Mouse (Mus musculus) MEL (cell line): Measurements from ENCODE around the gene Amz1. TPM values are rescaled to one million over a fixed set of nuclear protein-coding genes. Genes with fewer than 3 reads are reported as not detected.

Experiments used
- DNase-seq: peaks from one replicate; pipeline ENCODE4 v3.0.0; 2011; ENCODE audit warnings: low read depth, low spot score
- H3K27ac ChIP-seq: 2 replicates; pipeline ENCODE4 v1.5.1; 2012; ENCODE audit warnings: low read depth, mild to moderate bottlenecking, control low read depth, low read length, moderate library complexity; ENCODE audit not compliant: control insufficient read depth
- H3K27me3 ChIP-seq, 2 experiments: fragments of 150-350 bp in 1 of 2; sonication (generic) in 1 of 2; 2 replicates each; pipeline ENCODE4 v1.6.1; 2012; ENCODE audit warnings: low read length in 2 of 2, mild to moderate bottlenecking in 2 of 2, improper control_type of control experiment in 1 of 2, moderate library complexity in 1 of 2; ENCODE audit not compliant: insufficient read depth in 2 of 2, control insufficient read depth in 1 of 2
- H3K36me3 ChIP-seq, 2 experiments: 2 replicates each; pipeline ENCODE4 v1.6.1; 2012 to 2014; ENCODE audit warnings: low read length in 2 of 2, improper control_type of control experiment in 1 of 2, inconsistent platforms in 1 of 2, mild to moderate bottlenecking in 1 of 2; ENCODE audit not compliant: insufficient read depth in 2 of 2, control insufficient read depth in 1 of 2
- H3K4me1 ChIP-seq, 2 experiments: fragments of 150-350 bp in 1 of 2; sonication (generic) in 1 of 2; 2 replicates each; pipeline ENCODE4 v1.6.1; 2012; ENCODE audit warnings: low read length in 2 of 2, improper control_type of control experiment in 1 of 2, mild to moderate bottlenecking in 1 of 2; ENCODE audit not compliant: insufficient read depth in 2 of 2, control insufficient read depth in 1 of 2
- H3K4me3 ChIP-seq, 2 experiments: fragments of 150-350 bp in 1 of 2; sonication (generic) in 1 of 2; 2 replicates each; pipeline ENCODE4 v1.5.1; 2012; ENCODE audit warnings: low read depth in 2 of 2, low read length in 2 of 2, mild to moderate bottlenecking in 2 of 2, moderate library complexity in 2 of 2, control low read depth in 1 of 2, improper control_type of control experiment in 1 of 2; ENCODE audit not compliant: control insufficient read depth in 1 of 2, insufficient read depth in 1 of 2
- H3K79me2 ChIP-seq: 2 replicates; pipeline ENCODE4 v1.6.1; 2012; ENCODE audit warnings: mild to moderate bottlenecking, low read length, moderate library complexity; ENCODE audit not compliant: control insufficient read depth, poor library complexity, insufficient read depth
- H3K9ac ChIP-seq: 2 replicates; pipeline ENCODE4 v1.6.1; 2012; ENCODE audit warnings: low read depth, mild to moderate bottlenecking, control low read depth, low read length, moderate library complexity; ENCODE audit not compliant: control insufficient read depth, poor library complexity, severe bottlenecking
- H3K9me3 ChIP-seq: fragments of 150-350 bp; sonication (generic); replicated peaks from 2 replicates; pipeline ENCODE4 v1.6.1; 2012; ENCODE audit warnings: mild to moderate bottlenecking, low read length, improper control_type of control experiment, moderate library complexity; ENCODE audit not compliant: insufficient read depth
- BHLHE40 ChIP-seq: IDR thresholded peaks from 2 replicates; pipeline ENCODE4 v1.6.1; 2012; ENCODE audit warnings: low read depth, mild to moderate bottlenecking, inconsistent platforms, low read length, improper control_type of control experiment, borderline replicate concordance
- CHD2 ChIP-seq: IDR thresholded peaks from 2 replicates; pipeline ENCODE4 v1.6.1; 2011; ENCODE audit warnings: low read length, improper control_type of control experiment
- CTCF ChIP-seq, 3 experiments: IDR thresholded peaks in 2 of 3; conservative IDR thresholded peaks in 1 of 3; 2 replicates each; pipeline ENCODE4 v1.5.1; 2011 to 2012; ENCODE audit warnings: low read length in 3 of 3, low read depth in 2 of 3, mild to moderate bottlenecking in 2 of 3, improper control_type of control experiment in 1 of 3, inconsistent platforms in 1 of 3, mixed read lengths in 1 of 3, moderate library complexity in 1 of 3; ENCODE audit not compliant: control insufficient read depth in 1 of 3, insufficient read depth in 1 of 3, poor library complexity in 1 of 3, severe bottlenecking in 1 of 3
- ELF1 ChIP-seq: IDR thresholded peaks from 2 replicates; pipeline ENCODE4 v1.6.1; 2014; ENCODE audit warnings: low read depth, mild to moderate bottlenecking, inconsistent platforms, low read length, improper control_type of control experiment, moderate library complexity
- EP300 ChIP-seq, 2 experiments: IDR thresholded peaks; 2 replicates each; pipeline ENCODE4 v1.6.1; 2011; ENCODE audit warnings: improper control_type of control experiment in 2 of 2, low read length in 2 of 2, low read depth in 1 of 2, mild to moderate bottlenecking in 1 of 2
- GABPA ChIP-seq: IDR thresholded peaks from 2 replicates; pipeline ENCODE4 v1.6.1; 2012; ENCODE audit warnings: low read depth, mild to moderate bottlenecking, inconsistent platforms, low read length, improper control_type of control experiment, moderate library complexity
- GATA1 ChIP-seq: IDR thresholded peaks from 2 replicates; pipeline ENCODE4 v1.6.1; 2011; ENCODE audit warnings: low read depth, low read length, improper control_type of control experiment
- HCFC1 ChIP-seq: IDR thresholded peaks from 2 replicates; pipeline ENCODE4 v1.6.1; 2012; ENCODE audit warnings: low read depth, mild to moderate bottlenecking, inconsistent platforms, low read length, improper control_type of control experiment, moderate library complexity
- KAT2A ChIP-seq: conservative IDR thresholded peaks from 2 replicates; pipeline ENCODE4 v1.6.1; 2012; ENCODE audit warnings: low read depth, low read length, improper control_type of control experiment, inconsistent platforms
- MAX ChIP-seq: IDR thresholded peaks from 2 replicates; pipeline ENCODE4 v1.6.1; 2011; ENCODE audit warnings: low read length, improper control_type of control experiment
- MXI1 ChIP-seq: IDR thresholded peaks from 2 replicates; pipeline ENCODE4 v1.6.1; 2011; ENCODE audit warnings: mild to moderate bottlenecking, low read depth, low read length, improper control_type of control experiment
- MYB ChIP-seq: IDR thresholded peaks from 2 replicates; pipeline ENCODE4 v1.6.1; 2011; ENCODE audit warnings: mild to moderate bottlenecking, low read depth, low read length, improper control_type of control experiment
- MYC ChIP-seq: IDR thresholded peaks from 2 replicates; pipeline ENCODE4 v1.6.1; 2011; ENCODE audit warnings: low read depth, mild to moderate bottlenecking, low read length, improper control_type of control experiment, moderate library complexity
- NRF1 ChIP-seq: IDR thresholded peaks from 2 replicates; pipeline ENCODE4 v1.6.1; 2014; ENCODE audit warnings: low read depth, mild to moderate bottlenecking, inconsistent platforms, low read length, improper control_type of control experiment, moderate library complexity; ENCODE audit not compliant: poor library complexity, insufficient read depth, severe bottlenecking
- POLR2A ChIP-seq, 2 experiments: IDR thresholded peaks; 2 replicates each; pipeline ENCODE4 v1.6.1; 2011 to 2012; ENCODE audit warnings: low read length in 2 of 2, mild to moderate bottlenecking in 2 of 2, control low read depth in 1 of 2, improper control_type of control experiment in 1 of 2, low read depth in 1 of 2, moderate library complexity in 1 of 2; ENCODE audit not compliant: control insufficient read depth in 1 of 2, insufficient read depth in 1 of 2, poor library complexity in 1 of 2
- POLR2AphosphoS5 ChIP-seq: IDR thresholded peaks from 2 replicates; pipeline ENCODE4 v1.6.1; 2012; ENCODE audit warnings: low read depth, borderline replicate concordance, mild to moderate bottlenecking, inconsistent platforms, low read length, moderate library complexity, mixed read lengths
- RAD21 ChIP-seq: IDR thresholded peaks from 2 replicates; pipeline ENCODE4 v1.6.1; 2011; ENCODE audit warnings: mild to moderate bottlenecking, low read depth, low read length, improper control_type of control experiment
- RCOR1 ChIP-seq: IDR thresholded peaks from 2 replicates; pipeline ENCODE4 v1.6.1; 2012; ENCODE audit warnings: low read depth, mild to moderate bottlenecking, inconsistent platforms, low read length, improper control_type of control experiment
- SMC3 ChIP-seq: IDR thresholded peaks from 2 replicates; pipeline ENCODE4 v1.6.1; 2011; ENCODE audit warnings: low read depth, low read length, improper control_type of control experiment
- TAL1 ChIP-seq: IDR thresholded peaks from 2 replicates; pipeline ENCODE4 v1.6.1; 2012; ENCODE audit warnings: mild to moderate bottlenecking, inconsistent platforms, low read length, moderate library complexity, mixed read lengths
- UBTF ChIP-seq: IDR thresholded peaks from 2 replicates; pipeline ENCODE4 v1.6.1; 2012; ENCODE audit warnings: low read depth, mild to moderate bottlenecking, inconsistent platforms, low read length, improper control_type of control experiment, moderate library complexity, borderline replicate concordance; ENCODE audit not compliant: insufficient read depth
- USF1 ChIP-seq: IDR thresholded peaks from 2 replicates; pipeline ENCODE4 v1.6.1; 2014; ENCODE audit warnings: low read depth, mild to moderate bottlenecking, inconsistent platforms, low read length, improper control_type of control experiment, moderate library complexity
- ZC3H11A ChIP-seq: IDR thresholded peaks from 2 replicates; pipeline ENCODE4 v1.6.1; 2012; ENCODE audit warnings: low read depth, mild to moderate bottlenecking, inconsistent platforms, low read length, improper control_type of control experiment
- ZNF384 ChIP-seq: IDR thresholded peaks from 2 replicates; pipeline ENCODE4 v1.6.1; 2012; ENCODE audit warnings: low read depth, mild to moderate bottlenecking, inconsistent platforms, low read length, improper control_type of control experiment
- polyA plus RNA-seq, 2 experiments: library from polyadenylated mRNA; stranded (reverse) in 1 of 2; unstranded in 1 of 2; fragments of >175 nt in 1 of 2; fragments of >200 nt in 1 of 2; gene quantifications; 2 replicates each; pipeline versions ENCODE4 v1.2.1 to v1.2.4; 2012; ENCODE audit warnings: low replicate concordance in 2 of 2, low read depth in 1 of 2; ENCODE audit not compliant: insufficient read length in 2 of 2, insufficient read depth in 1 of 2, missing spikeins in 1 of 2
- total RNA-seq: library from RNA; depleted of rRNA; stranded (reverse); fragments of 300-350 nt; gene quantifications from 2 replicates; pipeline ENCODE4 v1.2.3, GENCODE M21; 2012

The Amz1 gene
- total and polyA plus RNA-seq, 3 experiments = 0.68 to 1.7 TPM; not detected in 1

DNA sequence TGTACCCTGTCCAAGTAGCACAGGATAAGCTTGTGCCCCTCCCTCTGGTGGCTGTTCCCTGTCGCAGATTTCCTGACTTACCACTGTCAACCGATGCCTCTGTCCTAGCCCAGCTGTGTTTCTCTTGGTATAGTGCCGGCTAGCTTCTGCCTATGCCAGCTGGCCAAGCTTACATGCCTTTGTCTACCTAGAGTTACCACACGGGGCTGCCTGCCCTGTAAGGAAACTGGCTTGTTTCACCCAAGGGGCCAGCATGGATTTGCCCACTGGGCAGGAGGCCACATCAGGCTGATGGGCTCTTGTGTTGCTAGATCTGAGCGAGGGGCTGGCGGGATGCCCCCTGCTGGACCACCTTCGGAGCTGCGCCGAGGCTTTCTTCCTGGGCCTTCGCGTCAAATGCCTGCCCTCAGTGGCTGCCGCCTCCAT is 19.8 kb downstream of the Amz1 start:
- peak; percentile 15 to 59 (median 40); a peak in 5 of 6 replicates for TF ChIP-seq CTCF (IDR thresholded peaks at IDR 0.05 in 2 of 3, conservative IDR thresholded peaks at IDR 0.05 in 1 of 3; ENCODE audit: control insufficient read depth in 1 of 3, insufficient read depth in 1 of 3, low read depth in 2 of 3, low read length in 3 of 3, poor library complexity in 1 of 3, severe bottlenecking in 1 of 3)
- no peak for TF ChIP-seq UBTF
- peak; percentile 35; the same call in 1 of the 2 replicates for TF ChIP-seq SMC3
- peak; percentile 25 for DNase-seq

DNA sequence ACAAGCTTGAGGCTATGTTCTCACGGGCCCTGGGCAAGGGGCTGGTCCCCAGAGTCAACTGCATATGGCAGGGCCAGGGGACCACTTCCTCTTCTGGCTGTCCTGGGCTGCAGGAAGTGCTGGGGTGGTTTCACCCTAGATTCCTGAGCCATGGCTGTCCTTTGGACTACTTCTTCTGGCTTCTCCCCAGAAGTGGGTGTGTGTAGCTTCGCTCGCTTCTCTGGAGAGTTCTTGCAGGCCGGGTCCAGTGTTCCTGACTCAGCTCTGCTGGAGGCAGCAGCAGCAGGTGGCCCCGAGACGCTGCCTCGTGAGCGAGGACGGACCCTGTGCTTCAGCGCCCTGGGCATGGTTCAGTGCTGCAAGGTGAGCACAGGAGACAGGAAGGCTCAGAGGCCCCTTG is 24.5 kb downstream of the Amz1 start:
- H3K4me3 ChIP-seq = no peak overlapping the region
- H3K79me2 ChIP-seq = no peaks in the 10 kb centered on the region
- no peaks in the 10 kb centered on the region for H3K27me3 ChIP-seq
- no peak overlapping the region for H3K9ac ChIP-seq
- H3K9me3 ChIP-seq = no peaks in the 10 kb centered on the region
- TF ChIP-seq USF1 = no peak
- no peak for TF ChIP-seq BHLHE40
- TF ChIP-seq GABPA = no peak
- TF ChIP-seq ELF1 = no peak
- no peak for TF ChIP-seq MAX
- no peak for TF ChIP-seq RCOR1
- no peak for TF ChIP-seq RAD21
- no peak for TF ChIP-seq GATA1
- DNase-seq = peak; percentile 35
- H3K4me1 ChIP-seq = peaks cover 0 to 14% of the 10 kb centered on the region in 2 experiments; a peak in 2 of 4 replicates
- H3K36me3 ChIP-seq = peaks cover 0 to 3% of the 10 kb centered on the region in 2 experiments; a peak in 1 of 4 replicates
- no peak overlapping the region for H3K27ac ChIP-seq

More for the DNA sequence above, 19.8 kb downstream of the Amz1 start:
- Histone ChIP-seq H3K9ac (no peak overlapping the region), H3K27ac (no peak overlapping the region), H3K27me3 (no peaks in the 10 kb centered on the region), H3K79me2 (no peaks in the 10 kb centered on the region), H3K9me3 (no peaks in the 10 kb centered on the region), H3K4me3 (no peak overlapping the region), H3K36me3 (no peaks in the 10 kb centered on the region), H3K4me1 (peaks cover 0 to 4% of the 10 kb centered on the region in 2 experiments; a peak in 2 of 4 replicates)

DNA sequence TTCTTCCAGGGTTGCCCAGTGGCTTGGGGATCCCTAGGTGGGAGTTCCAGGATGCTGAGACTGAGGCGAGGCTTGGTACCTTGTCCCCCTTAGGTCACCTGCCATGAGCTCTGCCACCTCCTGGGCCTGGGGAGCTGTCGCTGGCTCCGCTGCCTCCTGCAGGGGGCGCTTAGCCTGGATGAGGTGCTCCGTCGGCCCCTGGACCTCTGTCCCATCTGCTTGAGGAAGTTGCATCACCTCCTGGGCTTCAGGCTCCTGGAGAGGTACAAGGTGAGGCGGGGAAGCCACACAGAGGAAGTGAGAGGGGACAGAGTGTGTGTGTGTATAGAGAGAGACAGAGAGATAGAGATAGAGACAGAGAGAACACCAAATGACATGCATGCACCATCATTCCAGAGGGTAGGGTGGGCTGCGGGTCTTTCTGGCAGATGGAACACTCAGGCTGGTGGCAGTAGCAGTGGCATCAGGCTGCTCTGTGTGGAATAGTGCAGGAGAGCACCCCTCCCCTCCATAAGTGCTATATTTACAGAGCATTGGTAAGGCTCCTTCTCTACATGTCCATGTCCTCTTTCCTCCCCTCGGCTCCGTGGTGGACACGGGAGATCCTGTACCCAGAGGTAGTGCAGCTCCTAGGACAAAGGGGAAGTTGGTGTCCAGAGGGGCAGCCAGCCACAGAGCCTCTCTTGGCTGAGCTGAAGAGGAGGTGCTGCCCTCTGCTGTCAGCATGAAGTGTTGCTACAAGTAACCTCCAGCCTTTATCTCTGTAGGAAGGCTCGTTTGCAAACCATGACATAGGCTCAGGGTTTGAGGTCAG is 25.3 kb downstream of the Amz1 start:
- Histone ChIP-seq H3K27me3 (no peaks in the 10 kb centered on the region), H3K27ac (peak overlapping the region; percentile 75), H3K4me1 (peaks cover 0 to 14% of the 10 kb centered on the region in 2 experiments; a peak in 2 of 4 replicates), H3K79me2 (no peaks in the 10 kb centered on the region), H3K9me3 (no peaks in the 10 kb centered on the region), H3K36me3 (peaks cover 0 to 3% of the 10 kb centered on the region in 2 experiments; a peak in 1 of 4 replicates), H3K9ac (peak overlapping the region; percentile 79), H3K4me3 (peak overlapping the region; percentile 63 to 69)
- peak; percentile 92 for DNase-seq
- TF ChIP-seq RAD21 (peak; percentile 58), TAL1 (no peak), CHD2 (no peak), KAT2A (no peak; the same call in 1 of the 2 replicates), HCFC1 (peak; percentile 77), POLR2A (IDR thresholded peaks at IDR 0.05; ENCODE audit: control insufficient read depth in 1 of 2, insufficient read depth in 1 of 2, low read depth in 1 of 2, low read length in 2 of 2, poor library complexity in 1 of 2) (peak in 1 of 2 experiments; percentile 54; a peak in 1 of 4 replicates), MYC (0 out of 2 replicates have a peak, but pooled peaks have one; percentile 30), UBTF (no peak), ZNF384 (no peak), MYB (no peak), GABPA (no peak; the same call in 1 of the 2 replicates), ZC3H11A (peak; percentile 40; the same call in 1 of the 2 replicates), POLR2AphosphoS5 (no peak), MXI1 (no peak; the same call in none of the 2 replicates), EP300 (IDR thresholded peaks at IDR 0.05; ENCODE audit: low read depth in 1 of 2, low read length in 2 of 2) (peak in 1 of 2 experiments; percentile 41; a peak in 1 of 4 replicates), NRF1 (no peak)
